25 mouse cellular contexts compared by ENCODE assay signal in the genomic region with DNA sequence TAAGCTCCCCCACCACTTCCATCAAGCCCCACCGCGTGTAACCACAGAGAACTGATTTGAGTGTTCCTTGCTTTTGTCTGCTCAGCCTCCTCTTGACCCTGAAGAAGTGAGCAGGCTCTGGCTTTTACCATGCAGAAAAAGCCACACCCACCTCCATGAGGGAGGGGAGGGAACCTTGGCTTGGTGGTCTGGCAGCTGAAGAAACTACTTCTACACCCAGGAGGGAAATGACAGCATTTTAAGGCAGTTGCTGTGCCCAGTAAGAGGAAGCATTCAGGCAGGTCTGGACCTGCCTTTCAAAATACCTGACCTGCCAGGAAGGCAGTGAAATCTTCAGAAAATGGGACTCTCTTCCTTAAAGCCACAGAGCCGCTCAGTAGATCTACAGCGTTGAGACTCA.
A peak's percentile ranks its signal among the peaks of the same experiment; 100 is the strongest.
DNase-seq lines count a peak whose midpoint lies in the region; ATAC-seq and TF ChIP-seq lines count a peak whose summit lies in the region.
"Had no signal": no experiment of that assay in that cellular context is flagged by ENCODE, and none has a peak within 500 bp of the region (broad histone marks: within the 10 kb centered on the region; RNA-seq: fewer than 3 reads in every experiment).

No protein-coding gene starts in this region.

- whole genome bisulfite sequencing in embryonic facial prominence, embryonic 10.5 days, result 68% methylated on average over 4 of the region's 4 CpGs
- WGBS in forebrain, embryonic 11.5 days, result 72% methylated on average over 4 of the region's 4 CpGs

- H3K27ac ChIP-seq in CH12.LX (ENCODE audit: insufficient read depth, low read depth), result no peak overlapping the region
- no peak overlapping the region for H3K27ac ChIP-seq in embryonic facial prominence, embryonic 10.5 days (replicated peaks)
- no peak overlapping the region for H3K27ac ChIP-seq in forebrain, embryonic 11.5 days (ENCODE audit: low read depth, low read length)
- H3K27ac ChIP-seq: midbrain, embryonic 13.5 days had no signal

- no peak for TF ChIP-seq EP300 in CH12.LX (IDR thresholded peaks at IDR 0.05; ENCODE audit: low read length)

- no peaks in the 10 kb centered on the region for H3K36me3 ChIP-seq in CH12.LX (replicated peaks in 1 of 2; ENCODE audit: control insufficient read depth in 1 of 2, insufficient read depth in 1 of 2, low read length in 1 of 2)
- no peaks in the 10 kb centered on the region for H3K36me3 ChIP-seq in embryonic facial prominence, embryonic 10.5 days (replicated peaks)
- no peaks in the 10 kb centered on the region for H3K36me3 ChIP-seq in forebrain, embryonic 11.5 days (ENCODE audit: control insufficient read depth, insufficient read depth, low read length)
- H3K36me3 ChIP-seq: midbrain, embryonic 13.5 days had no signal

- peaks cover 0 to 16% of the 10 kb centered on the region in 2 experiments; a peak in 1 of 4 replicates for H3K4me1 ChIP-seq in CH12.LX (ENCODE audit: control insufficient read depth in 1 of 2, insufficient read depth in 2 of 2)
- 0 out of 2 replicates have a peak, but pooled peaks cover 3% of the 10 kb centered on the region for H3K4me1 ChIP-seq in embryonic facial prominence, embryonic 10.5 days
- no peaks in the 10 kb centered on the region for H3K4me1 ChIP-seq in forebrain, embryonic 11.5 days (replicated peaks; ENCODE audit: control insufficient read depth, insufficient read depth, low read length)
- H3K4me1 ChIP-seq: megakaryocyte, embryonic 14.5 days; midbrain, embryonic 13.5 days had no signal

- no peaks in the 10 kb centered on the region for H3K27me3 ChIP-seq in CH12.LX (replicated peaks)
- H3K27me3 ChIP-seq in embryonic facial prominence, embryonic 10.5 days (replicated peaks; ENCODE audit: low read depth, poor library complexity, severe bottlenecking), result no peaks in the 10 kb centered on the region
- H3K27me3 ChIP-seq in forebrain, embryonic 11.5 days (ENCODE audit: control insufficient read depth, insufficient read depth, low read length), result no peaks in the 10 kb centered on the region
- H3K27me3 ChIP-seq: megakaryocyte, embryonic 14.5 days; midbrain, embryonic 13.5 days had no signal

- dilution Hi-C loops in CH12.LX (cut with MboI; ENCODE audit: extremely low pct_ligation_motif_present, extremely low pct_unique_long_range_greater_than_20kb, low sequenced_read_pairs), result no loop called here

- no peak overlapping the region for H3K4me3 ChIP-seq in CH12.LX (replicated peaks in 1 of 3; ENCODE audit: low read depth in 2 of 3, low read length in 2 of 3, poor library complexity in 1 of 3)
- no peak overlapping the region for H3K4me3 ChIP-seq in embryonic facial prominence, embryonic 10.5 days
- H3K4me3 ChIP-seq in forebrain, embryonic 11.5 days (ENCODE audit: low read depth, low read length), result no peak overlapping the region
- H3K4me3 ChIP-seq: erythroblast, embryonic 14.5 days; megakaryocyte, embryonic 14.5 days; midbrain, embryonic 13.5 days had no signal

- DNase-seq in CH12.LX (ENCODE audit: extremely low read depth) (peak; percentile 78), ZHBTc4 (ENCODE audit: low read depth, low spot score) (peak; percentile 28)
- peak; percentile 18 for DNase-seq in embryonic facial prominence, embryonic 10.5 days (ENCODE audit: low spot score)
- no peak for DNase-seq in forebrain, embryonic 11.5 days (ENCODE audit: low spot score)
- no peak for DNase-seq in kidney, adult 18-20 months
- no peak for DNase-seq in gastrocnemius, postnatal 25 days
- DNase-seq in urinary bladder, adult 18-20 months (ENCODE audit: low spot score in 2 of 2), result no peak
- DNase-seq: adrenal gland, adult 2 months; cerebellum, adult 18-20 months; cerebellum, postnatal 14 days; gastrocnemius, postnatal 10 days; heart, adult 18-20 months; heart, postnatal 36 days; kidney, postnatal 36 days; left cerebral cortex, postnatal 4 days; liver, postnatal 0 days; lung, postnatal 14 days had no signal

- in situ Hi-C loops in CH12.LX (cut with MboI; ENCODE audit: low pct_ligation_motif_present, low pct_unique_long_range_greater_than_20kb, low sequenced_read_pairs), result no loop called here

- TF ChIP-seq POLR2A in CH12.LX (IDR thresholded peaks at IDR 0.05; ENCODE audit: low read depth, low read length), result no peak

- H3K9me3 ChIP-seq in CH12.LX (replicated peaks; ENCODE audit: low read length), result no peaks in the 10 kb centered on the region
- H3K9me3 ChIP-seq in embryonic facial prominence, embryonic 10.5 days, result no peaks in the 10 kb centered on the region
- no peaks in the 10 kb centered on the region for H3K9me3 ChIP-seq in forebrain, embryonic 11.5 days (ENCODE audit: control insufficient read depth, low read length)
- H3K9me3 ChIP-seq: megakaryocyte, embryonic 14.5 days; midbrain, embryonic 13.5 days had no signal

- peak; percentile 56 to 59 for ATAC-seq in hematopoietic stem cell, adult 5-6 weeks (replicated peaks in 1 of 2; ENCODE audit: insufficient read depth in 1 of 2, low FRiP score in 2 of 2, low TSS enrichment in 1 of 2, low read depth in 1 of 2, poor library complexity in 2 of 2, severe bottlenecking in 2 of 2)
- no peak for ATAC-seq in forebrain, embryonic 11.5 days (replicated peaks; ENCODE audit: low FRiP score)
- ATAC-seq: forebrain, embryonic 14.5 days; hindbrain, embryonic 16.5 days; intestine, embryonic 16.5 days; liver, postnatal 0 days; midbrain, embryonic 13.5 days had no signal

- no peak for TF ChIP-seq RAD21 in CH12.LX (IDR thresholded peaks at IDR 0.05; ENCODE audit: low read depth, low read length)

- H3K9ac ChIP-seq in CH12.LX (ENCODE audit: insufficient read depth, low read depth), result no peak overlapping the region
- H3K9ac ChIP-seq in forebrain, embryonic 11.5 days (ENCODE audit: low read length), result no peak overlapping the region
- H3K9ac ChIP-seq: liver, postnatal 0 days; midbrain, embryonic 13.5 days had no signal

- H3K4me2 ChIP-seq in CH12.LX (ENCODE audit: insufficient read depth, low read depth, poor library complexity, severe bottlenecking), result no peak overlapping the region
- no peak overlapping the region for H3K4me2 ChIP-seq in forebrain, embryonic 11.5 days (ENCODE audit: low read depth, low read length, severe bottlenecking)
- H3K4me2 ChIP-seq: liver, embryonic 11.5 days; midbrain, embryonic 13.5 days had no signal

- no peaks in the 10 kb centered on the region for H3K79me2 ChIP-seq in CH12.LX (replicated peaks; ENCODE audit: control insufficient read depth, extremely low read depth, insufficient read depth, poor library complexity, severe bottlenecking)

- no peak for TF ChIP-seq CTCF in CH12.LX (conservative IDR thresholded peaks at IDR 0.05 in 1 of 2, IDR thresholded peaks at IDR 0.05 in 1 of 2; ENCODE audit: low read depth in 2 of 2, low read length in 2 of 2)

TF ChIP-seq in CH12.LX, 34 proteins besides CTCF, POLR2A, EP300 and RAD21:
- no peak for TF ChIP-seq KAT2A (IDR thresholded peaks at IDR 0.05; ENCODE audit: insufficient replicate concordance, low read length)
- peak; percentile 43 for TF ChIP-seq ETS1 (conservative IDR thresholded peaks at IDR 0.05; ENCODE audit: low read depth, low read length)

Comparison
In these comparisons a context has a peak if more than half of its experiments do, and no peak if none do; other contexts are left out.
1. DNase-seq: peak in CH12.LX (single experiment), ZHBTc4 (single experiment) and embryonic facial prominence, embryonic 10.5 days (single experiment); none in forebrain, embryonic 11.5 days (single experiment), kidney, adult 18-20 months (single experiment), gastrocnemius, postnatal 25 days (single experiment) and urinary bladder, adult 18-20 months (0 of 2).